Mouse (Mus musculus) B cell, adult (primary cell): ENCODE measurements around the gene Serpina6. TPM values are rescaled to one million over a fixed set of nuclear protein-coding genes. Genes with fewer than 3 reads are reported as not detected.

Experiments used
- total RNA-seq: library from RNA; stranded (reverse); gene quantifications from 4 replicates; pipeline ENCODE4 v1.2.4, GENCODE M21; 2023; ENCODE audit not compliant: inconsistent age

Serpina6 gene
- not detected in 4 replicates for total RNA-seq

DNA sequence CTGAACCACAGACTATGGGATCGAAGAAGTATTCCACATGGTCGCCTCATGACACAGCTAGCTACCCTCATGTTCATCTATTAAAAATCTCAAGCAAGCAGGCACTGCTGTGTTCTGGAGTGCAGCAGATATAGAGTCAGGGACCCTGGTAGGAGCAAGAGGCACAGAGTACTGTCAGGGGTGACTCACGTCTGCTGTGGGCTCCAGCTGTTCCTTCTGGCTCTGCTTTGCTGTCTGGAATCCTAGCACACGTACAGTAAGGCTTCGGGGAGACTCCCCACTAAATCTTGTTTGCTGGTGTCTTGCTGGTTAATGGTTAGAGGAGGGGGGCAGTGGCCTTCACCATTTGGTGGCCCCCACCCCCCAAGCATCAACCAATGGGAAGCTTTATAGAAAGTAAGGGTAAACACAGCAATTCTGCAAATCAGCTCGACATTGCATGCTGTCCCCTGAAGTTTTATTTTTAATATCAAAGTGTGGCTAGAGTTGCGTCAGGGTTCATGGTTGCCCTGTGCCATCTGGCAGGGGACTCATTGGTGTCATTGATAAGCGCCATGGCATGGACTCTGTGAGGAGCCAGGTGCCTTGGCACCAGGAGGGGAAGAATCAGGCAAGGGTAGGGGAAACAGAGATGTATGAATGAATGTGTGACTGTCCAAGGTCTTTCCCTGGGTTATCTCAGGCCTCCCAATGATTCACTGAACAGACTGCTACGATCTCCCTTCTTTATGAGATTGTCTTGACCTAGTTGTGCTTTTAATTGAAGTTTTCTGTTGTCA is at the start of gene Serpina6:
Gene Serpina6 (minus strand): TSS at position 365 of the 779 bp plus-strand sequence.

GRCm38 (mm10) chr12:103695429-103695828 is 38.4 kb upstream of the Serpina6 start, which contains the start of gene Serpina1f:
Gene Serpina1f (minus strand): TSS chr12:103695529.

GRCm38 (mm10) chr12:103676039-103676438 is 19.0 kb upstream of the Serpina6 start, which contains the start of gene Serpina16:
Gene Serpina16 (minus strand): TSS chr12:103676139.

DNA sequence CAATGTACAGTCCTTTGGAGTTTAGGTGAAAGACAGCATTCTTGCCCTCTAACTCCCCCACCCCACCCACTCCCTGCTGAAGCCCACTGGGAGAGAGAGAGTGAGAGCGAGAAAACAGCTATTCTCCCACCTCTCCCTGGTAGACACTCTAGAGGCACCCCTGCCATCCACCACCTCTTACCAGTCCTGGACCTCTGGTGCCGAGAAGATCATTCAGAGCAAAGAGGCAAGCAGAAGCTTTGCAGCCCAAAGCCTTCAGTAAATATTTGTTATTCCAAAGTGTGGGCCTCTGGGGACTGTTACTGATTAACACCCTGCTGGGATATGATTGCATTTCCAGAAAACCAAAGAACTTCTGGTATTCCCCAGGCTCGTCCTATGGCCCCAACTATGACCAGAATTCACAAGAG is 25.8 kb downstream of the Serpina6 start, which contains the start of gene Serpina10:
Gene Serpina10 (minus strand): TSS at position 242 of the 410 bp plus-strand sequence.

Other genes with a start within 250 kb of the Serpina6 start
- 9.6 to 11.3 TPM (median 10.4 TPM) in 4 replicates for gene 9330161L09Rik, start 249.4 kb downstream of the Serpina6 start, total RNA-seq
- 224 to 256 TPM (median 230 TPM) in 4 replicates for gene Ddx24, start 231.4 kb downstream of the Serpina6 start, total RNA-seq
- gene Ifi27, start 223.0 kb downstream of the Serpina6 start, total RNA-seq: 87.5 to 131 TPM (median 117 TPM) in 4 replicates
- 158 to 357 TPM (median 229 TPM) in 4 replicates for gene Ifi27l2a, start 213.5 kb downstream of the Serpina6 start, total RNA-seq
- gene Ifi27l2b, start 200.0 kb downstream of the Serpina6 start, total RNA-seq: not detected in 4 replicates
- 0.12 to 0.16 TPM in 2 of 4 replicates, not detected in the others for gene Ppp4r4, start 124.9 kb downstream of the Serpina6 start, total RNA-seq
- gene Serpina10, start 25.8 kb downstream of the Serpina6 start, total RNA-seq: not detected in 4 replicates
- not detected in 4 replicates for gene Serpina16, start 18.9 kb upstream of the Serpina6 start, total RNA-seq
- gene Serpina1f, start 38.3 kb upstream of the Serpina6 start, total RNA-seq: not detected in 4 replicates
- gene Serpina1d, start 116.4 kb upstream of the Serpina6 start, total RNA-seq: not detected in 4 replicates
- not detected in 4 replicates for gene Serpina1b, start 173.2 kb upstream of the Serpina6 start, total RNA-seq
- not detected in 4 replicates for gene Serpina1a, start 206.3 kb upstream of the Serpina6 start, total RNA-seq
- gene Serpina1c, start 247.7 kb upstream of the Serpina6 start, total RNA-seq: not detected in 4 replicates